Mouse (Mus musculus) lung, postnatal 0 days (tissue): ENCODE measurements around the gene Aprt.

Experiments
- CTCF ChIP-seq: IDR thresholded peaks from 2 replicates; pipeline ENCODE4 v1.5.1; 2016; ENCODE audit warnings: antibody characterized with exemption, mild to moderate bottlenecking
- EP300 ChIP-seq: IDR thresholded peaks from 2 replicates; pipeline ENCODE4 v1.6.1; 2016; ENCODE audit warnings: antibody characterized with exemption, mild to moderate bottlenecking, control low read depth

GRCm38 (mm10) chr8:122574667-122575251 lies 1.9 kb downstream of the Aprt start:
- no peak for TF ChIP-seq CTCF
- TF ChIP-seq EP300, result no peak
